Mouse (Mus musculus) hematopoietic stem cell, adult 5-6 weeks (primary cell): ENCODE data around the gene Tinf2. TPM values are rescaled to one million over a fixed set of nuclear protein-coding genes. Genes with fewer than 3 reads are reported as not detected.

Experiments used
- ATAC-seq, 2 experiments: fragments of 125-278 bp in 1 of 2; replicated peaks in 1 of 2; 2 replicates each; pipeline ENCODE4 v1.8.0; 2016 to 2017; ENCODE audit warnings: inconsistent platforms in 2 of 2, mild to moderate bottlenecking in 2 of 2, moderate number of reproducible peaks in 2 of 2, low read depth in 1 of 2, moderate TSS enrichment in 1 of 2; ENCODE audit not compliant: low FRiP score in 2 of 2, poor library complexity in 2 of 2, severe bottlenecking in 2 of 2, insufficient read depth in 1 of 2, low TSS enrichment in 1 of 2
- total RNA-seq: library from RNA; stranded (forward); fragments of 172-1452, 232-1000 nt; gene quantifications from 2 replicates; pipeline ENCODE4 v1.2.3, GENCODE M21; 2017

Gene Tinf2
- total RNA-seq, 1 experiment from 2014 or later, result 27.3 TPM

GRCm38 (mm10) chr14:55651528-55651927 is 30.1 kb downstream of the Tinf2 start:
- ATAC-seq, result no peak

DNA sequence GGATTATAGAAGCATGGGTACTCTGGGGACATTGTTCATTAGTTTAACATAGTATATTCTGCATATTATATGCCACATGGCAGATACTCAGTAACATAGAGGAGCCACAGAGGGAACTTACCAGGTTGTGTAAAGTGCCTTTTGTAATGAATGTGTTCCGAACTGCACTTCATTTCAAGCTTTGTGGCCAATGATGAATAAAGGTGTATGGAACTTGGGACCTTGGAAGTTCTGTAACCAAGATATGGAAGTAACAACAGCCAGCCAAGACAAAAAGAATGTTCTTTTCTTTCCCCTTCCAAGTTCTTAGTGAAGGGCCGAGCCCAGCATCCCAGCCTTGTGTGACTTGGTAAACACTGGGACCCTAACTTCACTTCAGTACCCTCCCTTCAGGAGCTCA is 31.7 kb downstream of the Tinf2 start, which contains the start of gene Tssk4:
Tssk4 (plus strand) TSS at position 301 of the 400 bp plus-strand sequence.
- no peak for ATAC-seq

DNA sequence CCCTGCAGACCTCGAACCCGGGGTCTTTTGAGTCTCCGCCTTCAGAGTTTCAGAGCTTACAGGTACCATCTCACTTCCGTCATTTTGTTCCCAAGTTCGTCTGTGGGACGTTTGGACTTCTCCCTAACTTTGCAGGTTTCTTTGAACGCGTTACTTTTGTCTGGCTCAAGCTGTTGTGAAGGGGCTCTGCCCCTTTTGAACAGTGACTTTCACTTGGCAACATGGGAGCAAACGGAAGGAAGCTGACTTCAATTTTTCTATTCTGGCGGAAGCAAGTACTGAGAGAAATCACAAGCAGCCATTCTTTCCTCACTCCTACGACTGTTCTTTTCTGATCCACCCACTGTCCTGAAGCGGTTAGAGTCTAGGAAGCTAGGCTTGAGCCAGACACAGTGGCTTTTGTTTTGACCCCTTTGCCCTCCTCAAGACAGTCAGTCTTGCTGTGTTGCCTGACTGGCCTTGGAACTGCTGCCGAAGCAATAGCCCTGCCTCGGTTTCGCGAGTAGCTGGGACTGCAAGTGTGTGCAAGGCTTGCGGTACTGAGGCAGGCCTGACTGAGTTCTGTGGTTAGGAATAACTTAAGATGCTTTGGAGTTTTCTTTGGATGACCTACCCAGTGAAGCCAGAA is 37.2 kb downstream of the Tinf2 start:
- ATAC-seq, result peak in 1 of 2 experiments; percentile 19; a peak in 2 of 4 replicates

GRCm38 (mm10) chr14:55643060-55643907 is 38.3 kb downstream of the Tinf2 start, which contains the start of gene Tm9sf1:
TSS of gene Tm9sf1 (minus strand) at chr14:55643806.
- peak; percentile 40 to 84 for ATAC-seq

GRCm38 (mm10) chr14:55642679-55643059 is 39.0 kb downstream of the Tinf2 start:
- no peak for ATAC-seq

DNA sequence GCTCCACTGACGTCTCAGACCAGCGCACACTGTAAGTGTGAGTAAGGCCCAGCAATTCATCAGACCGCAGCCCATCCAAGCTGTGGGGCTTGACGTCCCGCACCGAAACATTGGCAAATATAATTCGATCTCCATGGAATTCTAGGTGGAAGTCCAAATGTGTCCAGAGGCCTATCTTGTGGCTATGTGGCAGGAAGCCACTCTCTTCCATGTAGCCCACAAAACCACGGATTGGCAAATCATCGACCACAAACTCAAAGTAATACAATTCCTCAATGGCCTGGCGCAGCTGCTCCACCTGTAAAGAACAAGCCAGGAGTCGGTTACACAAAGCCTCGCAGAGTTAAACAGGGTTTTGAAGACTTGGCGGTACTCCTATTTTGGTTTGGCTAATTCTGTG is 40.3 kb downstream of the Tinf2 start:
- ATAC-seq, result no peak

GRCm38 (mm10) chr14:55640816-55641215 is 40.8 kb downstream of the Tinf2 start:
- no peak for ATAC-seq

DNA sequence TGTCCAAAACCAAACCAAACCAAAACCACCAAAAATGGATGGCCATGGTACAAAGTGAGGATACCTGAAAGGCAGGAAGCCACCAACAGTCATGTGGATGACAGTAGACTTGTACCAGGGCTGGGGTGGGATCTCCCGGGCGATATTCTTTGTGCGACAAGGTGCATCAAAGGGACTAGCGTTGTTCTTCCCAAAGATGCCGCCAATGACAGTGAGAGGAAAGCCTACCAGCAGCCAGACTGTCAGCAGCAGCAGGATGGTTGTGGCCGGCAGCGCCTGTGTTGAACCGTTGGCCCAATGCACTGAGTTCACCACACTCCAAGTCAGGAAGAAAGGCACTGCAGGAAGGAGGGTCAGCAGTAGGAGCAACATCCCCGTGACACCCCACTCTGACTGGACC is 43.8 kb downstream of the Tinf2 start, which contains the start of gene Gm49378:
Gm49378 (minus strand) TSS at position 101 of the 400 bp plus-strand sequence.
- no peak for ATAC-seq

DNA sequence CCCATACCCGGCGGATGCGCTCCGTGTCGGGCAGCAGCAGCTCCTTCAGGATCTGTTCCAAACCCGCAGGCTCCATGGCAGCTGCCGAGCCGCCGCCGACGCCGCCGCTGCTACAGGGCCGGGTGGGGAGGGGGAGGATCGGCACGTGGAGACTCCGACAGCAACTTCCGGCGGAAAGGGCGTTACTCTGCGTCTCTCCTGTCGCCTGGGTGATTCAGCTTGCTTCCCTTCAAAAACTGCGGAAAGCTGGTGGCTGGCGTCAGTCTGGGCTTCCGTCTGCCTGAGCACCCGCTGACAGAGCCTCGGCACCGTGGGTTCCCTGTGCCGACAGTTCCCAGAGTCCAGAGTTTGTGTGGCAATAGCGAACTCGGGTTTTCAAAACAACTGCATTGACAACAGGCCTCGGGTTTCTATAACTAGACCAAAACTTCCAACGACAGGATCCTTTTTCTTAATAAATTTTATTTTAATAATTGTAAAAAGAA is 46.1 kb downstream of the Tinf2 start, which contains the start of gene Ipo4:
Ipo4 (minus strand) TSS at position 435 of the 485 bp plus-strand sequence.
- ATAC-seq, result peak; percentile 89 to 96

GRCm38 (mm10) chr14:55634874-55635522 is 46.6 kb downstream of the Tinf2 start:
- ATAC-seq, result peak in 1 of 2 experiments; percentile 11; a peak in 2 of 4 replicates

DNA sequence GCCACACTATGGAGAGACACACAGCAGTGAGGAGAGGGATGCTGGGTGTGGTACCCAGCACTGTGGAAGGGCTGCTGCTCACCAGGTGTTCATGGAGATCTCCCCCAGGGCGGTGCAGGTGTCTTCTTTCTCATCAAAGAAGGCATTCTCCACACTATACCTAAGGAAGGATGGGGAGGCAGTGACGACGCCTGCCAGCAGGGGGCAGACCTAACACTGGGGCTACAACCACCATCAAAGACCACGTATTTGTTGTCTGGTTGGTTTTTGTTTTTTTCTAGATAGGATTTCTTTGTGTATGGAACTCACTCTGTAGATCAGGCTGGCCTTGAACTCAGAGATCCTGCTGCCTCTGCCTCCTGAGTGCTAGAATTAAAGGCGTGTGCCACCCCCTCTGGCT is 52.3 kb downstream of the Tinf2 start:
- peak; percentile 65 to 74; a peak in 2 of 4 replicates for ATAC-seq

DNA sequence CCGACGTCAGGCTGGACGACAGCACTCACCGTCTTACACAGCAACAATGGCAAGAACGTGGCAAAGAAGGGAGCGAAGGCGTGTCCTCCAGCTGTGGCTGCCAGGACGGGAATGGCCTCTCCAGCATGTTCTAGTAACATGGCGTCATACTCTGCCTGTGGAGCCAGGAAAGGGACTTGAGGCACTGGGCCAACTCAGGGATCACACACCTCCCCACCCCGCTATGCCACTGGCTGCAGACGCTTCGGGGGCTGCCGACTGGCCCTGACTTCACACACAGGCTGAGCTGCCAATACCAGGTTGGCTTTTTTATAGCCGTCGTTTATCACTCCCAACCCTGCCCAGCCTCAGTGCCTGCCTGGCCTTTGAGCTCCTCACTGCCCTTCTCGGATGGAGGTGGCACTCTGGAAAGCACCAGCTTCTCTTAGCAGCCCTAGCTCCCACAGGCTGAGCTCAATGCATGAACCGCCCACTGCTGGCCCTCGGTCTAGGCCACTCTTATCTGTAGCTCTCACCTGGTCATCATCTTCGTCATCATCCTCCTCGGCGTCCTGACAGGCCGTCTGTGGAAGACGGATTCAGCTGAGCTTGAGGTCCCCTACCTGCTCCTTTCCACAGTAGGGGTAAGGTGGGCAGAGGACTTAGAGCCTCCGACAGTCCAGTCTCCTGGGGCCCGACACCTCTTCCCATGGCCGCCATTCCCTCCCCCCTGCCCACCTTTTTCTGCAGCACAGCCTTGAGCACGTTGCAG is 53.4 kb downstream of the Tinf2 start:
- ATAC-seq, result no peak

Other genes with a start within 250 kb of the Tinf2 start
- 68.5 and 99.2 TPM in 2 replicates for gene Dhrs4, start 203.1 kb downstream of the Tinf2 start, total RNA-seq
- gene Carmil3, start 191.2 kb downstream of the Tinf2 start, total RNA-seq, result 2.3 and 2.7 TPM in 2 replicates
- not detected in 2 replicates for gene Cpne6, start 171.4 kb downstream of the Tinf2 start, total RNA-seq
- not detected in 2 replicates for gene Nrl, start 156.8 kb downstream of the Tinf2 start, total RNA-seq
- gene Pck2, start 141.6 kb downstream of the Tinf2 start, total RNA-seq, result 50.8 and 58.0 TPM in 2 replicates
- gene Dcaf11, start 121.8 kb downstream of the Tinf2 start, total RNA-seq, result 47.6 and 53.3 TPM in 2 replicates
- gene A730061H03Rik, start 121.4 kb downstream of the Tinf2 start, total RNA-seq, result 3.4 TPM in 1 of 2 replicates, not detected in the other
- not detected in 2 replicates for gene Fitm1, start 106.2 kb downstream of the Tinf2 start, total RNA-seq
- 367 and 390 TPM in 2 replicates for gene Psme1, start 103.7 kb downstream of the Tinf2 start, total RNA-seq
- 8.5 and 8.9 TPM in 2 replicates for gene Emc9, start 96.5 kb downstream of the Tinf2 start, total RNA-seq
- 189 and 244 TPM in 2 replicates for gene Psme2, start 90.7 kb downstream of the Tinf2 start, total RNA-seq
- gene Rnf31, start 90.1 kb downstream of the Tinf2 start, total RNA-seq, result 11.5 and 19.8 TPM in 2 replicates
- gene Irf9, start 78.2 kb downstream of the Tinf2 start, total RNA-seq, result 61.3 and 91.7 TPM in 2 replicates
- 15.4 and 17.9 TPM in 2 replicates for gene Rec8, start 63.8 kb downstream of the Tinf2 start, total RNA-seq
- 14.3 and 35.2 TPM in 2 replicates for gene Ipo4, start 45.9 kb downstream of the Tinf2 start, total RNA-seq
- 1.8 and 8.2 TPM in 2 replicates for gene Gm49378, start 43.9 kb downstream of the Tinf2 start, total RNA-seq
- gene Tm9sf1, start 38.0 kb downstream of the Tinf2 start, total RNA-seq, result 48.5 and 55.1 TPM in 2 replicates
- gene Tssk4, start 31.6 kb downstream of the Tinf2 start, total RNA-seq, result 0.40 and 0.94 TPM in 2 replicates
- 29.1 and 31.1 TPM in 2 replicates for gene Mdp1, start 21.3 kb downstream of the Tinf2 start, total RNA-seq
- gene Gmpr2, start 9.9 kb downstream of the Tinf2 start, total RNA-seq, result 30.7 and 38.3 TPM in 2 replicates
- 209 and 317 TPM in 2 replicates for gene Nedd8, start 9.7 kb downstream of the Tinf2 start, total RNA-seq
- gene Tgm1, start 32.1 kb upstream of the Tinf2 start, total RNA-seq, result 1.3 and 5.8 TPM in 2 replicates
- 17.2 and 17.9 TPM in 2 replicates for gene Rabggta, start 40.4 kb upstream of the Tinf2 start, total RNA-seq
- 25.3 TPM in 2 replicates for gene Dhrs1, start 63.9 kb upstream of the Tinf2 start, total RNA-seq
- 16.6 and 20.9 TPM in 2 replicates for gene Nop9, start 63.9 kb upstream of the Tinf2 start, total RNA-seq
- gene Cideb, start 76.6 kb upstream of the Tinf2 start, total RNA-seq, result not detected in 2 replicates
- gene Ltb4r2, start 79.6 kb upstream of the Tinf2 start, total RNA-seq, result 0.60 and 0.63 TPM in 2 replicates
- 4.0 and 11.2 TPM in 2 replicates for gene Ltb4r1, start 84.1 kb upstream of the Tinf2 start, total RNA-seq
- gene Adcy4, start 102.3 kb upstream of the Tinf2 start, total RNA-seq, result 1.0 and 2.2 TPM in 2 replicates
- gene Ripk3, start 107.0 kb upstream of the Tinf2 start, total RNA-seq, result 23.8 and 47.9 TPM in 2 replicates
- gene Nfatc4, start 141.3 kb upstream of the Tinf2 start, total RNA-seq, result 0.31 and 0.35 TPM in 2 replicates
- gene Nynrin, start 172.2 kb upstream of the Tinf2 start, total RNA-seq, result 13.0 and 13.1 TPM in 2 replicates
- 0.05 TPM in 1 of 2 replicates, not detected in the other for gene Cbln3, start 202.6 kb upstream of the Tinf2 start, total RNA-seq
- 40.6 and 50.5 TPM in 2 replicates for gene Khnyn, start 203.1 kb upstream of the Tinf2 start, total RNA-seq
- gene Sdr39u1, start 218.5 kb upstream of the Tinf2 start, total RNA-seq, result 10.3 and 27.3 TPM in 2 replicates